Mouse (Mus musculus) kidney, embryonic 14.5 days (tissue): ENCODE measurements around the gene Obscn. TPM values are rescaled to one million over a fixed set of nuclear protein-coding genes. Genes with fewer than 3 reads are reported as not detected.
A peak's percentile ranks its signal among the peaks of the same experiment; 100 is the strongest.

Source experiments
- ATAC-seq: fragments of 200-750 bp; cut with Nextera tagmentation; 2 replicates; pipeline ENCODE4 v1.8.0; 2017; ENCODE audit warnings: moderate number of reproducible peaks, mild to moderate bottlenecking, moderate TSS enrichment, moderate library complexity; ENCODE audit not compliant: low FRiP score, low TSS enrichment
- H3K27ac ChIP-seq: fragments of 300-500 bp; sonication (generic); 2 replicates; pipeline ENCODE4 v1.5.1; 2014; ENCODE audit warnings: low read depth, mild to moderate bottlenecking, low read length, moderate library complexity, mixed read lengths
- H3K27me3 ChIP-seq: fragments of 300-500 bp; sonication (generic); 2 replicates; pipeline ENCODE4 v1.6.1; 2014; ENCODE audit warnings: mild to moderate bottlenecking, low read length; ENCODE audit not compliant: control insufficient read depth, insufficient read depth
- H3K36me3 ChIP-seq: fragments of 300-500 bp; sonication (generic); 2 replicates; pipeline ENCODE4 v1.6.1; 2014; ENCODE audit warnings: low read length, mixed read lengths; ENCODE audit not compliant: control insufficient read depth, insufficient read depth
- H3K4me1 ChIP-seq: fragments of 300-500 bp; sonication (generic); 2 replicates; pipeline ENCODE4 v1.6.1; 2014; ENCODE audit warnings: low read length, mixed read lengths; ENCODE audit not compliant: control insufficient read depth, insufficient read depth
- H3K4me2 ChIP-seq: fragments of 300-500 bp; sonication (generic); replicated peaks from 2 replicates; pipeline ENCODE4 v1.6.1; 2014; ENCODE audit warnings: low read depth, mild to moderate bottlenecking, low read length
- H3K4me3 ChIP-seq: fragments of 300-500 bp; sonication (generic); 2 replicates; pipeline ENCODE4 v1.5.1; 2014; ENCODE audit warnings: mild to moderate bottlenecking, low read length
- H3K9ac ChIP-seq: fragments of 300-500 bp; sonication (generic); 2 replicates; pipeline ENCODE4 v1.6.1; 2014; ENCODE audit warnings: low read depth, mild to moderate bottlenecking, low read length, moderate library complexity
- H3K9me3 ChIP-seq: fragments of 300-500 bp; sonication (generic); 2 replicates; pipeline ENCODE4 v1.6.1; 2016; ENCODE audit warnings: low read length; ENCODE audit not compliant: control insufficient read depth
- WGBS: fragments of 180-500 bp; shearing (Covaris S2); extraction: QIAGEN DNeasy Blood & Tissue Kit; methylation state at CpG from one replicate; pipeline ENCODE4 v1.1.7; 2014; 5-methylcytosine and 5-hydroxymethylcytosine counted together
- polyA plus RNA-seq: library from polyadenylated mRNA; unstranded; fragments of >200 nt; fragmentation: Nextera tagmentation; extraction: Ambion mirVana; gene quantifications from 2 replicates; pipeline ENCODE4 v1.2.1, GENCODE M21; 2014

Obscn gene
- polyA plus RNA-seq, 1 experiment from 2014 or later = 0.51 TPM

DNA sequence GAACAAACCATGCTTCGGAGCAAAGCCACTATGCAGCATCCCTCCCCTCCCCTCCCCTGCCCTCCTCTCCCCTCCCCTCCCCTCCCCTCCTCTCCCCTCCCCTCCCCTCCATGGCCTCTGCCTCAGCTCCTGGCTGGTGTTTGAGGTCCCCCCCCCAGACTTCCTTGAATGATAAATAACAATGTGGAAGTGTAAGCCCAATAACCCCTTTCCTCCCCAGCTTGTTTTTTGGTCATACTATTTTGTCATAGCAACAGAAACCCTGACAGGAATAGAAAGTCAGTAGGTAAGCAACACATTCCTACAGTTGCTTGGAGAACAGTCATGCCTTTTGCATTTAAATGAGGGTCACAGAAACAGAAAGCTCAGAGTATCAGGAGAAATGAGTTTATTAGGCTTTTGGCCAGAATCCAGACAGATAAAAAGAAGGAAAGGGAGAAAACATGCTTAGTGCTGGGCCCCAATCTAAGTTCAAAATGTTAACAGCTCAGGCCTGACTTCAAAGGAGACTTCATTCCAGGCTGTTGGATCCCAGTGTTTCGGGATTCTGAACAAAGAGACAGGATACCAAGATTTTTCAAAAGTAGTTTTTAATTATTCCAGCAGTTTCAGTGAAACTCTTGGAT is 29.5 kb upstream of the Obscn start:
- Histone ChIP-seq H3K9me3 (no peaks in the 10 kb centered on the region), H3K4me2 (no peak overlapping the region), H3K36me3 (no peaks in the 10 kb centered on the region), H3K4me3 (no peak overlapping the region), H3K27me3 (no peaks in the 10 kb centered on the region), H3K27ac (peak overlapping the region; percentile 67; the same call in 1 of the 2 replicates), H3K4me1 (peaks cover 7% of the 10 kb centered on the region), H3K9ac (no peak overlapping the region)
- 58% methylated on average over 2 of the region's 2 CpGs for WGBS
- no peak for ATAC-seq

DNA sequence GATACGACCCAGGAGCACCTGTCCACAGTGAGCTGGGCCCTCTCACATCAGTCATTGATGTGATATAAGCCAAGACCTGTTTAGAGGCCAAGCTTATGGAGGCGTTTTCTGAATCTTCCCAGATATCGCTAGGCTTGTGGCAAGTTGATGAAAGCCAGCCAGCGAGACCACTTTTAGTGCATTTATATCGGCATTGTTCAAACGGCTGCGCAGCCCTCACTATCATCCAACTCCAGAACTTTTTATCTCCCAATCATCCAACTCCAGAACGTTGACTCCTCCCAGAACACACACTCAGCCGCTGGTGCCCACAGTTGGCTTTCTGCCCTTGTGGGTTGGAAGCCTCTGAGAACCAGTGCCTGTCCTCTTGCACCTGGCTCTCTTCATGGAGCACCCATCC is 28.2 kb upstream of the Obscn start:
- no peak overlapping the region for H3K4me3 ChIP-seq
- H3K36me3 ChIP-seq = no peaks in the 10 kb centered on the region
- H3K27me3 ChIP-seq = no peaks in the 10 kb centered on the region
- no peak for ATAC-seq
- peaks cover 7% of the 10 kb centered on the region for H3K4me1 ChIP-seq
- no peak overlapping the region for H3K27ac ChIP-seq
- WGBS = 86% methylated on average over 9 of the region's 9 CpGs
- H3K9ac ChIP-seq = no peak overlapping the region
- H3K4me2 ChIP-seq = peak overlapping the region; percentile 74
- H3K9me3 ChIP-seq = no peaks in the 10 kb centered on the region

DNA sequence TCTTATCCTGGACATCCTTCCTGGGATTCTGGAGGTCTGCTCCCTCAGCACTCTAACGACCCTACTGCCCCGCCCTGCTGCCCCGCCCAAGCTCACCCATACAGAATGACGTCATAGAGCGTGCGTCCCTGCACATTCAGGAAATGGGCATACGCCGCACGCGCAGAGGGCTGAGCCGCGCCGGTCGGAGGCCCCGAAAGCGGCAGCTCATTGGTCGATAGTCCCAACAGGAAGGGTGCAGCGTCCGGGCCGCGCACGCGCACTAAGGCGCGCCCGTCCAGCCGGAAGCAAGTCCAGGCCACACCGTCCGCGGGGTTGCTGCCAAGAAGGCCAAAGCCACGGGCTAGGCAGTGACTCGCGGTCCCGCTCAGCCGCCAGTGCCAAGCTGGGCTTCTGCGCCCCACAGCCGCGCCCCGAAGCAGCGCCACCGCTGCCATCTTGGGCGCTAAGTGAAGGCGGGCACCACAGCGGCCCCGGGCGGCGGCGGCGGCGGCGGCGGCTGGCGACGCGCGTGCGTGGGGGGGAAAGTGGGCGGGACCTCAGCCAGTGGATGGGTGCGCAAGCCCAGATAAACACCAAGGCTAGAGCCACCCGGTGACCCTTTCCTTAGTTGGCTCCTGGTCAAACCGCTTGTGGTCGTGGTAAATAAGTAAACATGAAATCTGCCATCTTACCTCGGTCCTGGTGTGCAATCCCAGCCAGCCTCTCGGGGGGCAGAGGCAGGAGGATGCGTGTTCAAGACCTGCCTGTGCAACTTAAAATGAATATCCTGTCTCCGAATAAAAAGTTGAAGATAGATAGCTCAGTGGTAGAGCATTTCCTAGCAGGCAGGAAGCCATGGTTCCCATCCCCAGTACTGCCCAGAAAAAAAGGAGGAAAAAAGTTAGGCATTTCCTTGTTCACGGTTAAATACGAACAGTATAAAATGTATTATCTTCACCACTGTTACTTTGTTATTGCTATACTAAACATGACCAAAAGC is 27.3 kb upstream of the Obscn start, which contains the start of gene Iba57:
TSS of gene Iba57 (minus strand) at position 485 of the 982 bp plus-strand sequence.
- H3K27ac ChIP-seq = peak within 1 kb of the TSS; percentile 98
- H3K9ac ChIP-seq = peak within 1 kb of the TSS; percentile 95
- H3K27me3 ChIP-seq = no peaks in the 10 kb centered on the region
- peak; percentile 99 for ATAC-seq
- peak within 1 kb of the TSS; percentile 74 for H3K4me2 ChIP-seq
- H3K4me3 ChIP-seq = peak within 1 kb of the TSS; percentile 78
- no peaks in the 10 kb centered on the region for H3K36me3 ChIP-seq
- H3K9me3 ChIP-seq = no peaks in the 10 kb centered on the region
- peaks cover 7% of the 10 kb centered on the region for H3K4me1 ChIP-seq
- WGBS = 4% methylated on average over 55 of the region's 68 CpGs

DNA sequence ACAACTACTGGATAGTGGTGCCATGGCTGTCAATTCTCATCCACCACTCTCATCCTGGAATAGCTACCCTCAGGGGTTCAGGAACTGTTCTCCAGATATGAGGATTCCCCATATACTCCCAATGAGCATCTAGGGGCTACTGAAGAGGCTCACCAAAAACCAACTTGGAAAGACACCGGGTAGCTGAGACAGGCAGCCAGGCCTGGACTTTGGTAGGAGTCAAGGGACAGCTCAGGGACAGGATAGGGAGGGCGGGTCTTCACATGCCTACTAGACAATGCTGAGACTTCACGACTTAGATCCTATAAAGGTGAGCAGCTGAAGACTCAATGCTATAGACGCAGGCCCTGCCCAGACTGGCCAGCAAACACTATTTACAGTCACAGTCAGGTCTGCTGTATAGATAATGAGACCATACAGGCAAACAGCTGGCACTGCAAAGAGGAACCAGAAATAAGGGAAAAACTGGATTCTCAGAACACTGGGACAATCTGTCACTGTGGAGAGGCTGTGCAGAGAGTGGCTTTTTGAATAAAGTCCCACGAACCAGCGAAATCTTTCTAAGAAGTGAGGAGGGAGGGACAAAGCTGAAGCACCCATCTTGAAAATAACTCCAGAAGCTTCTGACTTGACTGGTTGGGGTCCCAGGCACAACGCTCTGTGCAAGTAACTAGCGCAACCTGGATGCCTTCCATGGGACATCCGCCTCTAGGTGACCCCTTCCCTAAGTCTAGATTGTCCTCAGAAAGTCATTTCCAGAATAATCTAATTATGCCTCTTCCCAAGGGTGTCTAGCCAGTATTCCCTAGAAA is 26.4 kb upstream of the Obscn start:
- no peaks in the 10 kb centered on the region for H3K9me3 ChIP-seq
- H3K4me1 ChIP-seq = peaks cover 7% of the 10 kb centered on the region
- no peaks in the 10 kb centered on the region for H3K27me3 ChIP-seq
- no peak for ATAC-seq
- H3K36me3 ChIP-seq = 0 out of 2 replicates have a peak, but pooled peaks cover 6% of the 10 kb centered on the region
- H3K27ac ChIP-seq = peak overlapping the region; percentile 98; the same call in 1 of the 2 replicates
- H3K4me3 ChIP-seq = peak overlapping the region; percentile 78
- peak overlapping the region; percentile 74 for H3K4me2 ChIP-seq
- H3K9ac ChIP-seq = peak overlapping the region; percentile 52; the same call in 1 of the 2 replicates
- 63% methylated on average over 9 of the region's 9 CpGs for WGBS

DNA sequence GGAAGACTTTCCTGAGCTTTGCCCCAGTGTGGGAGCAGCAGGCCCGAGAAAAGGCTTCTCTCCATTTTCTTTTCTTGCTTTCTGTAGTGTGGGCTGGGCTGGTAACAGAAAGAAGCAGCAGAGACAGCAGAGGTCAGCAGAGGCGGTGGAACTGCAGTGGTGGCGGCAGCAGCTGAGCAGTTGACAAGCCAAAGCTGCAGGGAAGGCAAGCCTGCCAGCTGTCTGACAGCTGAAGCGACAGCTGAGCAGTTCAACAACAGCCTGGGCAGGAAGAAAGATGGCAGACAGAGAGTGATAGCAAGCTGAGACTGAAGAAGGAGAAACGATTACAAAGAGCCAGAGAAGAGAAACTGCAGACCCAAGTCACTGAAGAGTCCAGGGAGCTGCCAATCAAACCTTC is 25.2 kb upstream of the Obscn start:
- WGBS = 77% methylated on average over 5 of the region's 5 CpGs
- no peaks in the 10 kb centered on the region for H3K27me3 ChIP-seq
- ATAC-seq = no peak
- H3K4me2 ChIP-seq = no peak overlapping the region
- 0 out of 2 replicates have a peak, but pooled peaks cover 6% of the 10 kb centered on the region for H3K36me3 ChIP-seq
- H3K4me3 ChIP-seq = no peak overlapping the region
- peaks cover 7% of the 10 kb centered on the region for H3K4me1 ChIP-seq
- no peak overlapping the region for H3K27ac ChIP-seq
- H3K9ac ChIP-seq = no peak overlapping the region
- H3K9me3 ChIP-seq = no peaks in the 10 kb centered on the region

DNA sequence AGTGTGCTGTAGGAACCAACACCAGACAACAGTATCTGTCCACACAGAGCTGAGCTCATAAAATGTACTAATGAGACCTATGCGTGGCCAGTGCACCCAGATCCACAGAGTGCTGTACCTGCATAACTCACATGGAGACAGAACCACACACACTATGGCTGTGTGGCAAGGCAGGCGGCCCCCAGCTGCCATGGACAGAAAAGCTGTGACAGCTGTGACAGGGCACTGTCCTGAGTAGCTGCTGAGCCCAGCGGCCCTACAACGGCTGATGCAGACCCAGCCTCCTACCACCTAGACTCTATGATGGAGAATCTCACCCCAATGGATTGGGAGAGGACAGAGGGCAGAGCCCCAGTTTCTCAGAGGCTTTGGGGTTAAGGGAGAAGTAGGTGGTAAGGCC is 23.4 kb upstream of the Obscn start:
- Histone ChIP-seq H3K36me3 (0 out of 2 replicates have a peak, but pooled peaks cover 11% of the 10 kb centered on the region), H3K9ac (no peak overlapping the region), H3K4me1 (peaks cover 7% of the 10 kb centered on the region), H3K4me3 (no peak overlapping the region), H3K27ac (no peak overlapping the region), H3K27me3 (no peaks in the 10 kb centered on the region), H3K4me2 (no peak overlapping the region), H3K9me3 (no peaks in the 10 kb centered on the region)
- no peak for ATAC-seq
- 92% methylated on average over 4 of the region's 4 CpGs for WGBS

DNA sequence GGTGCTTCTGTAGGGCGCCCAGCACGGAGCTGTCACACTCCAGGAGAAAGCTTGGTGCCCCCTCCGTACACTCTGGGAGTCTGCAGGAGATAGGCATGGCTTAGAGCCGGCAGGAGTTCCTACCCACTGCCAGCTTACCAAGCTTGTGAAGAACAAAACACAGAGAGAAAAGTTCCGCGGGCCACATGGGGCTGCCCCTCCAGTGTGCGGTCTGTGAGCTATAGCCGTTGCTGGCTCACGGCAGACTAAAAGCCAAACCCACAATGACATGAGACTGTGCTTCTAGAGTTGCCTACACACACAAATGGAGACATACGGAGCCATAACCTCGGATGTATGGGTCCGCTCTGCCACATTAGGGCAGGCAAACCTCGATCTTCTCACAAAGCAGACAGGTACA is 22.9 kb upstream of the Obscn start:
- Histone ChIP-seq H3K4me2 (no peak overlapping the region), H3K27me3 (no peaks in the 10 kb centered on the region), H3K27ac (no peak overlapping the region), H3K9me3 (no peaks in the 10 kb centered on the region), H3K4me3 (no peak overlapping the region), H3K9ac (no peak overlapping the region), H3K4me1 (peaks cover 7% of the 10 kb centered on the region), H3K36me3 (0 out of 2 replicates have a peak, but pooled peaks cover 11% of the 10 kb centered on the region)
- 94% methylated on average over 13 of the region's 13 CpGs for WGBS
- ATAC-seq = no peak

DNA sequence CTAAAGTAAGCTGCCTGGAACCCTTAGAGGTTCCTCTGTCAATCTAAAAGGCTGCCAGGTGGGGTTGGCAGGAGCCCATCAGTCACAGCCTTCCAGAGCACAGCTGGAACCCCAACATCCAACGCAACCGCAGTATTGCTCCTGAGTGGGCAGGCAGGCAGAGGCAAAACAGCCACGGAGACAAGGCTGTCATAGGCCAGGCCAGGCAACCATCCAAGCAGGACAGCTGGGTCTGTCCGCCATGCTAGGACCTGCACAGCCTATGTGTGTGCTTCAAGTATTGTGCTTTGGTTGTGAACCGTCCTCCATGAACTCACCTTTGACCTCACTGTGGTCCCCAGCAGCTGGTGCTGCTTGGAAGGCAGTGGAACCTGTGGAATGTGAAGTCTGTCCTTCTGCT is 19.7 kb upstream of the Obscn start:
- H3K4me1 ChIP-seq = no peaks in the 10 kb centered on the region
- H3K4me3 ChIP-seq = no peak overlapping the region
- no peak overlapping the region for H3K4me2 ChIP-seq
- no peak overlapping the region for H3K9ac ChIP-seq
- H3K27me3 ChIP-seq = no peaks in the 10 kb centered on the region
- no peak overlapping the region for H3K27ac ChIP-seq
- 0 out of 2 replicates have a peak, but pooled peaks cover 11% of the 10 kb centered on the region for H3K36me3 ChIP-seq
- H3K9me3 ChIP-seq = no peaks in the 10 kb centered on the region
- 91% methylated on average over 5 of the region's 5 CpGs for WGBS
- no peak for ATAC-seq
